Mouse (Mus musculus): ENCODE results near the gene Sod1.
A peak's percentile ranks its signal among the peaks of the same experiment; 100 is the strongest.

Gene Sod1

GRCm38 (mm10) chr16:90220026-90220891 is at the start of gene Sod1:
Gene Sod1 (plus strand): TSS chr16:90220754.
- peak; percentile 91 to 97 for DNase-seq

DNA sequence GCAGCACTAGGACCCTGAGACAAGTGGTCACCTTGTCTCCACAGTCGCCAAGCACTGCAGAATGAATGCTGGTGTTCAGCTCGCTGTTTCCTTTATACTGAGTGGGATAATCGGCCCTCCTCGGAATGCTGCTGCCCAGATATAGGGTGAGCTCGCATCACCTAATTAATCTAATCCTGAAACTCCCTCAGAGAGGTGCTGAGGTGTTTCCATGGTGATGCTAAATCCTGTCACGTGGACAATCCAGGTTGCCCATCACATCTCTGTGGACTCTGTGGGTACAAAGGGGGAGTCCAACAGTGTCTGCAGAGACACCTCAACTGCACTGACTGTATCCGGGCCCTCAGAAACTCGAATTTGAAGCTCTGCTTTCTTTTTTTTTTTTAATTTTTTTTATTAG is 49.1 kb upstream of the Sod1 start:
- no peak for DNase-seq

- DNase-seq = no peak
Measured at GRCm38 (mm10) chr16:90176472-90176871, 44.1 kb upstream of the Sod1 start.

DNA sequence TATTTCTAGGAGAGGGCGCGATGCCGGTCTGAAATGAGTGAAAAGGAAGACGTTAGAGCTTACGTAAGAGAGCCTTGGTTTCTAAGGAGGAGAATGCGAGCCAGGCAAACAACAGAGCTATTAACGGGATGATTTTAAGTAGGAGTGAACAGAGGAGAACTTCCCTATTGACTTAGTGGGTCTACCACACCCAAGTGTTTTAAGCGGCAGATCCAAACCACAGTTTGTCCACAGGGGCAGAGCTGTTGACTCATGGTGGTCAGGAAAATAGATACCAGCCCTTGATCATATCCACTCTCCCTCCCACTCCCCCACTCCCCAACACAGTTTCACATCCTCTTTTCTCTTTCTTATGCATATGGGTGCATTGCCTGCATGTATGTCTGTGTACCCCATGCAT is 43.1 kb upstream of the Sod1 start:
- no peak for DNase-seq

DNA sequence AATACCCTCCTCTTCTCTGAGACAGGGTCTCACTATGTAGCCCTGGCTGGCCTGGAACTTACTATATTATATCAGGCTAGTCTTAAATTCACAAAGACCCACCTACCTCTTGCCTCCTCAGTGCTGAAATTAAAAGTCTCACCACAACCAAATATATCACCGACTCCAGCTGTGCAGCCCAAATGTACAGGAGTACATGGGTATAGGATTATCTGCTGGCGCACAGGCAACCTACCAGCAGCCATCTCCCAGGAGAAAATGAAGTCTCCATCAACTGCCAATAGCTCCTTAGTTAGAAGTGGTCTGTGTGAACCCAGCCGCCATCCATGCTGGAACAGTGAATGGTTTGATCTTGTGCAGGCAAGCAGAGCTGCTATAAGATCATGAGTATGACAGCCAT is 42.1 kb upstream of the Sod1 start:
- no peak for DNase-seq

DNA sequence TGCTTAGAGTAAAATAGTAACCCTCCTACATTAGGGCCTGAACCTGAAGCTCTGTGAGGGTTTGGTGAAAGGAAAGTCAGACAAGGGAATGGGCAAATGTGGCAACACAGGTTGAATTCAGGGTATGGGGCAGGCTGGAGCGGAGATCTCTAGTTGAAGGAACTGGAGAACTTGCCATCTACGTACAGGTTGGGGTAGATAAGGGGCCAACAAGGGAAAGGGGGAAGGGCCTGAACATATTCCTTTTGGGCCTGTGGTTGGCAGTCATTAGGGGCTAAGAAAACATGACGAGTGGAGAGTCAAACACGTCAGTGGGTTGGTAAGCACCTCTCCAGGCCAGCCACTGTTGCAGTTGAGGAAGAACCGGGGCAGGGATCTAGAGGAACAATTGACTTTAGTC is 40.7 kb upstream of the Sod1 start:
- no peak for DNase-seq

GRCm38 (mm10) chr16:90180975-90181374 is 39.6 kb upstream of the Sod1 start:
- no peak for DNase-seq

GRCm38 (mm10) chr16:90181673-90182072 is 38.9 kb upstream of the Sod1 start:
- peak; percentile 47 to 48 for DNase-seq

DNA sequence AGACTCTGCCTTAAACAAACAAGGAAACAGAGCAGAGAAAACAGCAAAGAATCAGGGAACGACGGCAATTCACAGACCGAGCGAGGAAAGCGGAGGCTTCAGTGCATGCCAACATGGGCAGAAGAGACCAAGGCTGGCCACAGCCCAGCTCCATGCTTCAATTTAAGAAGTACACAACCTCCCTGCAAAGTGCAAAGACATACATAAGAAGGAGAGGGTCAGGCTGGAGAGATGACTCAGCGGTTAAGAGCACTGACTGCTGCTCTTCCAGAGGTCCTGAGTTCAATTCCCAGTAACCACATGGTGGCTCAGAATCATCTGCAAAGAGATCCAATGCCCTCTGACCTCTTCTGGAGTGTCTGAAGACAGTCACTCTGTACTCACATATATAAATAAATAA is 36.4 kb upstream of the Sod1 start:
- no peak for DNase-seq

DNA sequence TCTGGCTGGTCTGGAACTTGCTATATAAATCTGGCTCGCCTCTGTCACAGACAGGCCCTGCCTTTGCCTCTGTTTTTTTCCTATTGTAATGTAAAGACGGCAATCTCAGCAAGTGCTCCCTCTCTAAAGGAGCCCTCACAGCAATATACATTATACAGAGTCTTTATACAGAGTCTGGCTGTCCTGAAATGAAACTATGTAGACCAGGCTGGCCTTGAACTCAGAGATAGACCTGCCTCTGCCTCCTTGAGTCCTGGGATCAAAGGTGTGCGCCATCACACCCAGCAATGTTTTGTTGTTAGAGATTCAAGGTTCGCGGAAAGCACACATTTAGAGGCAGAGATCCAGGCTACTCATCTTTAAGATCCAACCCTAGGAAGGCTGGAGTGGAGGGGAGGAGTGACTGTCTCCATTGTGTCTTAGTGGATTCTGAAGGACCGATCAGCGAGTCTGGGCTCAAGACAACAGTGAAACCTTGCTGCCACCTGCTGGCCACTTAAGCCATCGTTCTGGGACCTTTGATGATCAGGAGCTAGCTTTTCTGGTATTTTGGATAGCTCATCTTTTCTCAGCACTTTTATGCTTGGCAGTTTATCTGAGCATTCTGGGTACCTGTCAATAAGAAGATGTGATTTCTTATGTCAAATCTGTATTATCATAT is 34.5 kb upstream of the Sod1 start:
- DNase-seq = peak; percentile 83 to 87

- DNase-seq = no peak
Measured at GRCm38 (mm10) chr16:90187453-90187852, 33.1 kb upstream of the Sod1 start.

- no peak for DNase-seq
Measured at GRCm38 (mm10) chr16:90191289-90191688, 29.3 kb upstream of the Sod1 start.

DNA sequence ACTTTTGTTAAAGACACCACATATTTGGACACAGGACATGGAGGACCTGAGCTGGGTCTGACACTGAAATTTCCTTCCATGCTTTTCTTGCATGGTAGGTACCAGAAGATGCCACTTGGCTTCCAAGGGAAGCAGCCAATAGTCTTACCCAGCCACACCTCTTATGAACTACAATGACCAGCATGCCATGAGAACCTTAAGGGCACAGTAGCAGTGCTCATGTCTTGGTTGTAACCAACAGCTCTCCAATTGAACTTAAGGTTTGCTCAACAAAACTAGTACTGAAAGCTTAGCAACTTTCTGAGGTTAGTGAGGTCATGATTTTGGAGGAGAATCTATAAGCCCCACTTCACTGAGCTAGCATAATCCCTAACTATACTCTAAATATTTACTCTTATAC is 26.8 kb upstream of the Sod1 start:
- DNase-seq = no peak

GRCm38 (mm10) chr16:90196688-90197240 is 23.8 kb upstream of the Sod1 start:
- DNase-seq = no peak

- peak; percentile 68 to 73 for DNase-seq
Measured at GRCm38 (mm10) chr16:90197337-90197973, 23.1 kb upstream of the Sod1 start.

DNA sequence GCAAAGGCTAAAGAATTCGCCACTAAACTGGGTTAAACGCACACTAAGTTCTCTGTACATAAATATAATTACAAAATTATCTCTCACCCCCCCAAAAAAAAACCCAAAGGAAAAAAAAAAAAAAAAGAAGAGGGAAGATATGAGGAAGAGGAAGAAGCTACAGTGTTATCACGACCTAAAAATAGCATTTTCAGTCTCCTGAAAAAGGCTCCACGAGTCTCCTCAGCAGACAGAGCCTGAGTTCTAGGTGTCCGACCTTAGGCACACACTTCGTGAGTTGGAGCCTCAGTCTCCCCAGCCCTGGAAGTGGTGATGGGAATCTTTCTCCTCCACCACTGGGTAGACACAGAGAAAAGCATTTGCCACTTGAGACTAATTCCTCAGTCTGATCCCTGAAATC is 21.9 kb upstream of the Sod1 start:
- no peak for DNase-seq

DNA sequence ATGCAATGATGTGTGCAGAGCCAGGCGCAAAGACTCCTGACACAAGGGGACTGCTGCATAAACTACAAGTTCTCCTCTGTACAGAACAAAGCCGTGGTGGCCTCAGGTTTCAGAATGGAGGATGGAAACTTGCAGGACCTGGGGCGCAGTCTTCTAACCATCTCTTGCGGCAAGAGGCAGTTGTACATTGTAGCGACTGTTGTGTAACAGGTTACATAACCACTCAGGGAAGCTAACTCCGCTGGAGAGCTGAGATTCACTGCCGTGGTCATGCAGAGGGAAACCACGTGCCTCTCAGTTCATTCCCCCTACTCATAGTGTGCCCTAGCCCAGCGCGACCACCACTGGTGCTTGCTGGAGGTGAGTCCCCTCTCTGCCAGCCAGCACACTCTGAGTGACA is 21.4 kb upstream of the Sod1 start:
- no peak for DNase-seq

- DNase-seq = no peak
Measured at GRCm38 (mm10) chr16:90202140-90202539, 18.4 kb upstream of the Sod1 start.

DNA sequence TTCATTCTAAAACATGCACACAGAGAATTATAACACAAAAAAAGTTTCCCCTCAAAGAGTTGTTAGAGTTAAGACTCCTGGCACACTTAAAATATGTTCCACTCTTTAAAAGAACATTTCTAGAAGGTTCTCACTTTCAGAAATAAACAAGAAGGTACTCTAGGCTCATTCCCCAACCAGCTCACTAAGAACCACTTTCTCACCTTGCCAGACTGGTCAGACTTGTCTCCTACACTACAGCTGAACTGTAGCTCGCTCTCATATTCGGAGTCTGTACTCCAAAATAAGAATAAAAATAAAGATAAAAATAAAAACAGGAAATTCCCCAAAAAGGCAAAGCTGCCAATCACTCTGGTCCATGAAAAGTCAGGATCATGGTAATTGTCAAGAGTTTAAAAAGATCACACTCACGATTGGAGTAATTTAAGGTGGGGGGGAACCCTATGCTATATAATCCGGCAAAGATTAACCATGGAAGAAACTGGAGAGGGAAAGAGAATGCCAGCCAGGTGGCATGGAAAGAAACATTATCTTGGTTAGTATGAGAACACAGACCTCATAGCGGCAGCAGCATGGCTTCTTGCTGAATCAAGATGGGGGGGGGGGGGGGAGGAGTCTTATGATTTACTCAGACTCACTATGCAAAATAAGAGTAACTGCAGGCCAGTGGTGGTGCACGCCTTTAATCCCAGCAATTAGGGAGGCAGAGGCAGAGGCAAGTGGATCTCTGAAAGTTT is 17.2 kb upstream of the Sod1 start:
- DNase-seq = no peak

DNA sequence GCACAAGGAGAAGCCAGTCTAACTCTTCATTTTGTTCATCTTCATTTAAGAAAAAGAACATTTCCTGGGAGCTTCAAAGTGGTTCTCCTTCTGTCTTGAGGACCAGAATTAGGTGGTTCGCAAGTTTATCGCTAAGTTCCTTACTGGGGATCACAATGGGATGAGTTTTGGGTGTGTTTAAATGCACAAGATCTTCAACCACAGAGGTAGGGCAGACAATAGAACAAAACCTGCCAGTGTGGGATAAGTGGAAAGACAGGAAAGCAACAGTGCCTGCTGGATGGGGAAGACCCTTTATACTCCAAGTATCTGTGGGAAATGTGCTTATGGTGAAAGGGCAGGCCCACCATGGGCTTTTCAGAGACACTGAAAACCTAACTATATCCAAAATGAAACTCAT is 15.7 kb upstream of the Sod1 start:
- DNase-seq = no peak

GRCm38 (mm10) chr16:90208996-90209395 is 11.6 kb upstream of the Sod1 start:
- no peak for DNase-seq

- DNase-seq = no peak
Measured at GRCm38 (mm10) chr16:90210717-90211116, 9.8 kb upstream of the Sod1 start.

GRCm38 (mm10) chr16:90211767-90212166 is 8.8 kb upstream of the Sod1 start:
- DNase-seq = no peak

All from cerebellum, adult 18-20 months (tissue).